Mouse (Mus musculus) C2C12 (cell line): Measurements from ENCODE around the gene Soat2. TPM values are rescaled to one million over a fixed set of nuclear protein-coding genes. Genes with fewer than 3 reads are reported as not detected.

Experiments used
- H3K27me3 ChIP-seq: one replicate; pipeline ENCODE4 v1.6.1; 2011; ENCODE audit not compliant: control insufficient read depth, insufficient read depth, insufficient read length
- H3K36me3 ChIP-seq: one replicate; pipeline ENCODE4 v1.6.1; 2011; ENCODE audit not compliant: control insufficient read depth, insufficient read depth
- H3K4me3 ChIP-seq: one replicate; pipeline ENCODE4 v1.5.1; 2011; ENCODE audit warnings: mild to moderate bottlenecking, control low read depth; ENCODE audit not compliant: poor library complexity, insufficient read depth, severe bottlenecking
- H3K79me2 ChIP-seq: one replicate; pipeline ENCODE4 v1.6.1; 2011; ENCODE audit not compliant: control insufficient read depth, insufficient read depth
- H3K79me3 ChIP-seq: one replicate; pipeline ENCODE4 v1.6.1; 2011; ENCODE audit warnings: low read depth, control low read depth
- H3ac ChIP-seq: one replicate; pipeline ENCODE3; 2011; ENCODE audit warnings: low read depth; ENCODE audit not compliant: control insufficient read depth, insufficient read length
- CEBPB ChIP-seq: IDR thresholded peaks from one replicate; pipeline ENCODE4 v1.6.1; 2011; ENCODE audit warnings: low read depth, mild to moderate bottlenecking, control low read depth, moderate library complexity
- CTCF ChIP-seq: IDR thresholded peaks from one replicate; pipeline ENCODE4 v1.5.1; 2011; ENCODE audit not compliant: control insufficient read depth, insufficient read depth, insufficient read length
- FOSL1 ChIP-seq: IDR thresholded peaks from one replicate; pipeline ENCODE4 v1.8.0; 2011; ENCODE audit warnings: mild to moderate bottlenecking, low read length; ENCODE audit not compliant: poor library complexity, insufficient read depth, severe bottlenecking
- MAX ChIP-seq: IDR thresholded peaks from one replicate; pipeline ENCODE4 v1.6.1; 2011; ENCODE audit warnings: mild to moderate bottlenecking, control low read depth
- MYOD1 ChIP-seq: IDR thresholded peaks from one replicate; pipeline ENCODE4 v1.6.1; 2011; ENCODE audit warnings: low read depth; ENCODE audit not compliant: control insufficient read depth, insufficient read length
- MYOG ChIP-seq: IDR thresholded peaks from one replicate; pipeline ENCODE4 v1.6.1; 2011; ENCODE audit not compliant: control insufficient read depth, insufficient read length; ENCODE audit errors: extremely low read depth
- USF1 ChIP-seq: IDR thresholded peaks from one replicate; pipeline ENCODE4 v1.6.1; 2011; ENCODE audit warnings: low read depth, mild to moderate bottlenecking, control low read depth, moderate library complexity
- polyA plus RNA-seq: library from polyadenylated mRNA; unstranded; fragments of >200 nt; fragmentation: generic; extraction: Trizol; gene quantifications from one replicate; pipeline ENCODE4 v1.2.1, GENCODE M21; 2012; ENCODE audit warnings: missing spikeins

Gene Soat2
- polyA plus RNA-seq, 1 experiment = 0.06 TPM

DNA sequence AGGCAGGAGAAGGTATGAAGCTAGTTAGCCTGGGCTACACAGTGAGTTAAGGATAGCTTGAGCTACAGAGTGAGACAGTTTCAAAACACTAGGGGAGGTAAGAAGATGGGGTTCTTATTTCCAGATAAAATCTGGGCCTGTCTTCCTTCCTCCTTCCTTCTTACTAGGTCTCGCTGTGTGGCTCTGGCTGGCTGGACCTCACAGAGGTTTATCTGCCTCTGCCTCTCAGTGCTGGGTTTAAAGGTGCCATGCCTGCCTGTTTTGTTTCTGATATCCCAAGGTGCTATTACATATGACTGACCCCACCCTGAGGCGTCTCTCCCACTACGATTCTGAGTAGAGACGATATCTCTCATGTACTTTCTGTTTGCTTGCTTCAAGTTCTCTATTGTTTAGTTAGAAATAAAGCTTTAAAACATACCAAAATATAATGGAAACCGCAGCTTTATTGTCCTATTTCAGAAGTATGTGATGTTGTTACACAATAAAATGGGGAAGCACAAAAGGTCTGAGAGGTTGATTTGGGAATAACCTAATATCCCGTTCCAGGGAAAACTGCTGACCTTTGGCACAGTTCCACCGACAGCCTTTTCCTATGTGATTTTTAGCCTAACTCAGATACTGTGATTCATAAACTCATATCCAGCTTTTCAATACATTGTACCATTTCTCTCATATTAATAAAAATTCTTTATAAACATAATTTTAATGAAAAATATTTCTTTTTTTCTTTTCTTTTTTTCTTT is 26.4 kb downstream of the Soat2 start:
- H3K36me3 ChIP-seq = no peaks in the 10 kb centered on the region

DNA sequence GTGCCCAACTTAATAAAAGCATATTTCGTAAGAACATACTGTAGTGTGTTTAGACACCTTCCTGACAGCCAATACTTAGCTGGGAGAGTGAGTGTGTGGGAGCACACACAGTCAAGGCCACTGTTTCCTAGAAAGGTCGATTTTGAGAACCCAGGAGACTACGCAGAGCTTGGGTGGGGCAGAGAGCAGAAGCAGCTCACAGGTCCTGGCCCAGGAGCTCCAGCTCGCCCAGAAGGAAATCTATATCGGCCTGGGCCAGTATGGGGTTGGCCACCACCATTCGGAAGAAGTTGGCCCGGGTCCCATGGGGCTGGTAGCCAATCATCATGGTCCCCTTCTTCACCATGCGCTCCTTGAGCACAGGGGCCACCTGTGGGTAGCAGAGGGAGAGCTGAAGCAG is 27.1 kb downstream of the Soat2 start:
- H3K36me3 ChIP-seq = no peaks in the 10 kb centered on the region
- H3K4me3 ChIP-seq = no peak overlapping the region
- no peak overlapping the region for H3ac ChIP-seq

More for the DNA sequence above, 26.4 kb downstream of the Soat2 start:
- H3K79me2 ChIP-seq = no peaks in the 10 kb centered on the region
- H3K79me3 ChIP-seq = no peaks in the 10 kb centered on the region
- H3ac ChIP-seq = no peak overlapping the region
- TF ChIP-seq MYOD1 (no peak), CTCF (no peak), MYOG (no peak), CEBPB (no peak), MAX (no peak), FOSL1 (no peak), USF1 (no peak)
- no peaks in the 10 kb centered on the region for H3K27me3 ChIP-seq
- no peak overlapping the region for H3K4me3 ChIP-seq

DNA sequence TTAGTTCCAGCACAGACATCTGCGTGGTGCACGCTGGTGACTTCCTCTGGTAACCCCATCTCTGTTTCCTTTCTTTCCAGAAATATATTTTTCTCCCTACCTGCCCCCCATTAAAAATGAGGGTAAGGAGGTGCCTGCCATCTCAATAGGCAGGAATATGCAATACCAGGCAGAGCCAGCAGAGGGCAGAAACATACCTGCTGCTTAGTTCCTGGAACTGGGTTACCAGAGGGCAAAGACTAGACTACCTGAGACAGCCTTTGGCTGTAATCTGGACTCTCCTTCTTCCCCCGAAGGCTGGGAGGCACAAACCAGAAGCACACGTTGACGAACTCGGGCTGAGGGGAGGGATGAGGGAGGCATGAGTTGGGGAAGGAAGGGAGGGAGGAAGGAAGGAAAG is 28.0 kb downstream of the Soat2 start:
- Histone ChIP-seq H3ac (no peak overlapping the region), H3K27me3 (no peaks in the 10 kb centered on the region), H3K79me2 (no peaks in the 10 kb centered on the region), H3K4me3 (no peak overlapping the region), H3K79me3 (no peaks in the 10 kb centered on the region), H3K36me3 (no peaks in the 10 kb centered on the region)
- peak; percentile 69 for TF ChIP-seq CTCF
- no peak for TF ChIP-seq FOSL1

More for the DNA sequence above, 27.1 kb downstream of the Soat2 start:
- Histone ChIP-seq H3K79me3 (no peaks in the 10 kb centered on the region), H3K79me2 (no peaks in the 10 kb centered on the region), H3K27me3 (no peaks in the 10 kb centered on the region)
- TF ChIP-seq USF1 (no peak), MYOD1 (no peak), MAX (no peak), CEBPB (no peak), FOSL1 (no peak), CTCF (no peak), MYOG (no peak)

DNA sequence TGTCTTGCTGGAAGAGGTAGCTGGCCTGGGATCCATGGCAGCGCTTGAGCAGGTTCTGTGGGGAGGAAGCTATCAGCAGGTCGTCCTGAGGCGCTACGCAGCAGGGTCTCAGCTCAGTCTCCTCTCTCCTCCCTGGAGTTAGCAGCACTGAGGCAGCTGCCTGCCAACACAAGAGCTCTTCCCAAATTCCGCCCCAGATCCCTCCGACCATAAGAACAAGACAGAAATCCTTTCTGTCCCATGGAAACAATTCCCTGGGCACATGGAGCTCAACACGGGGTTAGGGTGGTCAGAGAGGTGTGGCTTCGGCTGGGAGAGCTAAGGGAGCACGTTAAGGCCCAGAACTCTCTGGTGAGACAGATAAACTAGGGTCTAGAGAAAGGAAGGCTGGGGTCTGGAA is 28.8 kb downstream of the Soat2 start:
- Histone ChIP-seq H3K79me3 (no peaks in the 10 kb centered on the region), H3K36me3 (no peaks in the 10 kb centered on the region), H3ac (no peak overlapping the region), H3K4me3 (no peak overlapping the region), H3K27me3 (no peaks in the 10 kb centered on the region), H3K79me2 (no peaks in the 10 kb centered on the region)
- TF ChIP-seq USF1 = no peak
- TF ChIP-seq MYOG = no peak
- no peak for TF ChIP-seq FOSL1
- TF ChIP-seq MYOD1 = no peak
- no peak for TF ChIP-seq MAX
- TF ChIP-seq CEBPB = no peak
- TF ChIP-seq CTCF = no peak

DNA sequence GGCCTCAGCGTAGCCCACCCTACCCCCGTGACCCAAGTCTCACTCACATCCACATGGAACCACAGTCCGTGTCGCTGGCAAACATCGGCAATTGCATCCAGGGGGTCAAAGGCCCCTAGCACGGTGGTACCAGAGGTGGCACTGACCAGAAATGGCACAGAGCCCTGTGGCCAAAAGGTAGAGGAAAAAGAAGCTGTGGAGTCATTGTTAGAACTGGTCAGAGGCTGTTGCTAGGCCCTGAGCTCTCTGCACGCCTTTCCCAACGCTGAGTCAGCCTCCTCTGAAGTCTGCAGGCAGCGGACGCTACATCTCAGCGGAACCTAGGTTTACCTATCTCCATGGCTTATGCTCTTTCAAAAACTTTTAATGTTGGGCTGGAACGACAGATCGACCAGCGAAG is 29.6 kb downstream of the Soat2 start:
- Histone ChIP-seq H3K79me2 (no peaks in the 10 kb centered on the region), H3K36me3 (no peaks in the 10 kb centered on the region), H3ac (no peak overlapping the region), H3K4me3 (no peak overlapping the region), H3K79me3 (no peaks in the 10 kb centered on the region), H3K27me3 (no peaks in the 10 kb centered on the region)
- TF ChIP-seq MYOG (no peak), CEBPB (no peak), MAX (no peak), CTCF (no peak), USF1 (no peak), MYOD1 (no peak), FOSL1 (no peak)

DNA sequence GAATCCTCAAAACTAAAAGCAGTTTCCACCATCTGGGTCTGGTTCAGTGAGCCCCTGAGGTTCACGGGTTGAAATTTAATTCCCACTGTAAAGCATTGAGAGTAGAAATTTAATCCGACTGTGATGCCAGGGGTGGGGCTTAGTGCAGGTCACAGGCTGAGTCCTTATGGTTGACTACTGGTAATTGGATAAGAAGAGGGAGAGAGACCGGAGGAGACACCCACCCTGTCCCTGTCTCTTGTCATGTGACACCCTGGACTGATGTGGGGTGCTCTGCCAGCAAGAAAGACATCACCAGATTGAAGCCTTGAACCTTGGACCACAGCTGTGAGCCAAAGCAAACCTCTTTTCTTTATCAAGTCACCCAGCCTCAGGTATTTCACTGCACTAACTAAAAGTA is 32.8 kb downstream of the Soat2 start:
- no peaks in the 10 kb centered on the region for H3K27me3 ChIP-seq
- no peaks in the 10 kb centered on the region for H3K79me2 ChIP-seq
- TF ChIP-seq MYOG (no peak), MAX (no peak), USF1 (no peak), CTCF (no peak), CEBPB (no peak), FOSL1 (no peak), MYOD1 (no peak)
- no peaks in the 10 kb centered on the region for H3K36me3 ChIP-seq
- H3ac ChIP-seq = no peak overlapping the region
- no peak overlapping the region for H3K4me3 ChIP-seq
- H3K79me3 ChIP-seq = no peaks in the 10 kb centered on the region
